Mouse (Mus musculus): Measurements from ENCODE around the gene Zp2. TPM values are rescaled to one million over a fixed set of nuclear protein-coding genes. Genes with fewer than 3 reads are reported as not detected.

The Zp2 gene
- polyA plus RNA-seq, 1 experiment from 2014 or later: not detected

DNA sequence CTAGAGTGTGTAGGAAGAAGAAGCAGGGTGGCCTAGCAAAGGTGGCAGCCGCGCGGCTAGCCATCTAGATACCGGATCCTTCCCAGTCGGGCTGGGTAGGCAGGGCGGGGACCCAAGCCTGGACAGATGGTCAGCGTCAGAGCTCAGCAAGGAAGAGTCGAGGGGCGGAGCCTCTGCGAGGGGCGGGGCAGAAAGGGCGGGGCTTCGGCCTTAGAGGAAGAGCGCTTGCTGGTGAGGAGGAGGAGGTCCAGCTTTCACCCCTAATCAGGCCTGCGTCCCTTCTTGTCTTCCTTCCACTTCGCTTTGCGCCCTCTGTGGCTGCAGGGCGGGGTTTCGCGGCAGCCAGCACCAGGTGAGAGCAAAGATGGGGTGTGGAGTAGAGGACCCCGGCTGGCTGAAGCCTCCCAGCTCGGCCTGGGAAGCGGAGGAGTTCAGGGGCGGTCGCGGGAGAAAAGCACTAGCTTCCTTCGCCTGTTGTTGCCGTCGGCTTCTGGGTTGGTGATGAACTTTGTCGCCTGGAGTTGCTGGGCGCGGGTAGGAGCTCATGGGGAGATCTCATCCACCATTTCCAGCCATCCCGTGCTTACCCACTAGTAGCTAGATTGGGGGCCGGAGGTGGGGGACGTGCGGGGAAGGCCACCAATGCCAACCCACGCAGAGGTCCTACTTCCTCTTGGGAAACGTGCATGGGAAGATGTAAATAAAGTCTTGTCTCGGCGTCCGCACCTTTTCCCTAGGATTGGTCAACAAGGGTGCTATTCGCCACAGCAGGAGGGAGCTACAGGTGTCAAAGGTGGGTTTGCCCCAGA lies 42.7 kb downstream of the Zp2 start, which contains the start of gene Tmem159:
Gene Tmem159 (plus strand): TSS at position 190 of the 809 bp plus-strand sequence.
- H3K9ac ChIP-seq (ENCODE audit: low read length): peak within 1 kb of the TSS; percentile 65
- WGBS: under 1% methylated on average over 42 of the region's 42 CpGs
- H3K27ac ChIP-seq (replicated peaks; ENCODE audit: low read depth, low read length): no peak within 1 kb of the TSS
- peak within 1 kb of the TSS; percentile 69 for H3K4me2 ChIP-seq (ENCODE audit: low read depth, severe bottlenecking)
- peak; percentile 91 for ATAC-seq (ENCODE audit: insufficient number of reproducible peaks, low FRiP score, low TSS enrichment, low read depth)
- peak; percentile 88 for DNase-seq (ENCODE audit: low spot score)
- H3K4me1 ChIP-seq (ENCODE audit: control insufficient read depth, insufficient read depth, low read length): no peaks in the 10 kb centered on the region
- H3K4me3 ChIP-seq (ENCODE audit: low read depth, low read length): peak within 1 kb of the TSS; percentile 57
- no peaks in the 10 kb centered on the region for H3K9me3 ChIP-seq (ENCODE audit: control insufficient read depth, low read length)
- H3K27me3 ChIP-seq (ENCODE audit: control insufficient read depth, insufficient read depth, low read length): no peaks in the 10 kb centered on the region
- H3K36me3 ChIP-seq (ENCODE audit: control insufficient read depth, insufficient read depth, low read length): no peaks in the 10 kb centered on the region

DNA sequence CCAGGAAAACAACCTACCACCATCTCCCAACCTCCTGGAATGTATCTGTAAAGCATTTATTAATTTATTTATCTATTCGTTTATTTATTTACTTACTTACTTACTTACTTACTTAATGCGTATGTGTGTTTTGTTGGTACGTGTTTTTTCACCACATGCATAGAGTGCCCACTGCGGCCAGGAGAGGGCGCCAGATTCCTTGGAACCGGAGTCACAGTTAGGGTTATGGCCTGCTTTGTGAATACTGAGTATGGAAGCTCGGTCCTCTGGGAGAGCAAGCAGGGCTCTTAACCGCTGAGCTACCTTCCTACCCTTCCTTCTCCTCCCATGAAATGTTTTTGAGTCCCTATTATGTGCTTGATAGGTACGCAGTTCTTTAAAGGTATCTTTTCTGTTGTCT lies 46.7 kb downstream of the Zp2 start:
- no peak for ATAC-seq (ENCODE audit: insufficient number of reproducible peaks, low FRiP score, low TSS enrichment, low read depth)
- no peak overlapping the region for H3K4me3 ChIP-seq (ENCODE audit: low read depth, low read length)
- 23% methylated on average over 9 of the region's 9 CpGs for WGBS
- H3K27me3 ChIP-seq (ENCODE audit: control insufficient read depth, insufficient read depth, low read length): no peaks in the 10 kb centered on the region
- no peak overlapping the region for H3K4me2 ChIP-seq (ENCODE audit: low read depth, severe bottlenecking)
- H3K27ac ChIP-seq (replicated peaks; ENCODE audit: low read depth, low read length): no peak overlapping the region
- H3K36me3 ChIP-seq (ENCODE audit: control insufficient read depth, insufficient read depth, low read length): no peaks in the 10 kb centered on the region
- H3K9ac ChIP-seq (ENCODE audit: low read length): no peak overlapping the region
- H3K4me1 ChIP-seq (ENCODE audit: control insufficient read depth, insufficient read depth, low read length): no peaks in the 10 kb centered on the region
- DNase-seq (ENCODE audit: low spot score): peak; percentile 80
- no peaks in the 10 kb centered on the region for H3K9me3 ChIP-seq (ENCODE audit: control insufficient read depth, low read length)

- ATAC-seq (ENCODE audit: insufficient number of reproducible peaks, low FRiP score, low TSS enrichment, low read depth) (0 out of 2 replicates have a peak, but pooled peaks have one; percentile 45), DNase-seq (ENCODE audit: low spot score) (peak; percentile 72)
- Histone ChIP-seq H3K36me3 (ENCODE audit: control insufficient read depth, insufficient read depth, low read length) (no peaks in the 10 kb centered on the region), H3K4me2 (ENCODE audit: low read depth, severe bottlenecking) (no peak overlapping the region), H3K4me3 (ENCODE audit: low read depth, low read length) (no peak overlapping the region), H3K9me3 (ENCODE audit: control insufficient read depth, low read length) (no peaks in the 10 kb centered on the region), H3K4me1 (ENCODE audit: control insufficient read depth, insufficient read depth, low read length) (no peaks in the 10 kb centered on the region), H3K27ac (replicated peaks; ENCODE audit: low read depth, low read length) (no peak overlapping the region), H3K9ac (ENCODE audit: low read length) (no peak overlapping the region), H3K27me3 (ENCODE audit: control insufficient read depth, insufficient read depth, low read length) (no peaks in the 10 kb centered on the region)
- WGBS: 9% methylated on average over 7 of the region's 7 CpGs
Observed at GRCm38 (mm10) chr7:120097845-120098244, 47.2 kb downstream of the Zp2 start.

GRCm38 (mm10) chr7:120095180-120095579 lies 49.9 kb downstream of the Zp2 start, which contains the start of gene Dnah3:
Gene Dnah3, minus strand, starts transcription at chr7:120095280.
- Histone ChIP-seq H3K4me1 (ENCODE audit: control insufficient read depth, insufficient read depth, low read length) (no peaks in the 10 kb centered on the region), H3K36me3 (ENCODE audit: control insufficient read depth, insufficient read depth, low read length) (no peaks in the 10 kb centered on the region), H3K4me3 (ENCODE audit: low read depth, low read length) (no peak within 1 kb of the TSS), H3K27ac (replicated peaks; ENCODE audit: low read depth, low read length) (no peak within 1 kb of the TSS), H3K9ac (ENCODE audit: low read length) (no peak within 1 kb of the TSS), H3K27me3 (ENCODE audit: control insufficient read depth, insufficient read depth, low read length) (no peaks in the 10 kb centered on the region), H3K9me3 (ENCODE audit: control insufficient read depth, low read length) (no peaks in the 10 kb centered on the region), H3K4me2 (ENCODE audit: low read depth, severe bottlenecking) (no peak within 1 kb of the TSS)
- no peak for ATAC-seq (ENCODE audit: insufficient number of reproducible peaks, low FRiP score, low TSS enrichment, low read depth)
- DNase-seq (ENCODE audit: low spot score): no peak
- 91% methylated on average over 6 of the region's 6 CpGs for WGBS

DNA sequence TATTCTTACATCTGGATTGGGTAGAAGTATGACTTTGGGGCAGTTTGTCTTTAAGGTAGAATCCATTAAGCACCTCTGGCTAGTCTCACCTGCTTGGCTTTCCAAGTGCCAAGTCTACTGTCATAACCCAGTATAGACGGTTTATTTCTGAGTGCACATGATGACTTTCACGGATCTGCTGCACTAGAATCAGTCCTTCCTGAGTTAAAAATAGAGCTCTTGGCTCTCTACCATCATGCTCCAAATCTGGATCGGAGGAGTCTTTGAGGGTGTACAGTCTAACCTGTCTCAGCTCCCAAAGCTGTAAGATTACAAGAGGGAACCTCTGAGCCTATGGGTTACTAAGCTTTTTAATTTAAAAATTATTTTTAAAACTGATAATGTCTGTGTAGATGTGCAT lies 50.9 kb downstream of the Zp2 start:
- H3K9me3 ChIP-seq (ENCODE audit: control insufficient read depth, low read length): no peaks in the 10 kb centered on the region
- no peaks in the 10 kb centered on the region for H3K27me3 ChIP-seq (ENCODE audit: control insufficient read depth, insufficient read depth, low read length)
- H3K36me3 ChIP-seq (ENCODE audit: control insufficient read depth, insufficient read depth, low read length): no peaks in the 10 kb centered on the region
- ATAC-seq (ENCODE audit: insufficient number of reproducible peaks, low FRiP score, low TSS enrichment, low read depth) (no peak), DNase-seq (ENCODE audit: low spot score) (no peak)
- no peaks in the 10 kb centered on the region for H3K4me1 ChIP-seq (ENCODE audit: control insufficient read depth, insufficient read depth, low read length)
- no peak overlapping the region for H3K9ac ChIP-seq (ENCODE audit: low read length)
- no peak overlapping the region for H3K4me2 ChIP-seq (ENCODE audit: low read depth, severe bottlenecking)
- 91% methylated on average over 3 of the region's 3 CpGs for WGBS
- H3K4me3 ChIP-seq (ENCODE audit: low read depth, low read length): no peak overlapping the region
- no peak overlapping the region for H3K27ac ChIP-seq (replicated peaks; ENCODE audit: low read depth, low read length)

DNA sequence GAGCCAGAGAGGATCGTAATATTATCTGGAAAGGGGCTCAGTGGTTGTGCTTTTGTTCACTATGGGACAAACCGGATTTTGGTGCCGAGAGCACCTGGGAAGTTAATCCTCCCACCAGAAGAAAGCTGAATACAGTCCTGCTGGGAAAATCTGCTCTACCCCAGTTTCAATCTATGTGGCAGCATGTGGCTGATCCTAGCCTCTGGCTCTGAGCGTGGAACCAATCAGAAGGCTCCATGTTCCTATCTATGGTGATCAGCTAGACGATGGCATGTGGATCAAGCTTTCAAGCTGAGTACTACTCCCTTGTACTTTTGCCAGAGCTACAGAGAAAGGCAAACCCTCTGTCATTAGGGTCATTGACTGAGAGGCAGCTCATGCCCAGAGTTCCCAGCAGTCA lies 52.1 kb downstream of the Zp2 start:
- Histone ChIP-seq H3K27ac (replicated peaks; ENCODE audit: low read depth, low read length) (no peak overlapping the region), H3K9ac (ENCODE audit: low read length) (no peak overlapping the region), H3K9me3 (ENCODE audit: control insufficient read depth, low read length) (no peaks in the 10 kb centered on the region), H3K27me3 (ENCODE audit: control insufficient read depth, insufficient read depth, low read length) (no peaks in the 10 kb centered on the region), H3K4me1 (ENCODE audit: control insufficient read depth, insufficient read depth, low read length) (no peaks in the 10 kb centered on the region), H3K4me3 (ENCODE audit: low read depth, low read length) (no peak overlapping the region), H3K36me3 (ENCODE audit: control insufficient read depth, insufficient read depth, low read length) (no peaks in the 10 kb centered on the region), H3K4me2 (ENCODE audit: low read depth, severe bottlenecking) (no peak overlapping the region)
- DNase-seq (ENCODE audit: low spot score) (no peak), ATAC-seq (ENCODE audit: insufficient number of reproducible peaks, low FRiP score, low TSS enrichment, low read depth) (no peak)
- 35% methylated on average over 5 of the region's 5 CpGs for WGBS

DNA sequence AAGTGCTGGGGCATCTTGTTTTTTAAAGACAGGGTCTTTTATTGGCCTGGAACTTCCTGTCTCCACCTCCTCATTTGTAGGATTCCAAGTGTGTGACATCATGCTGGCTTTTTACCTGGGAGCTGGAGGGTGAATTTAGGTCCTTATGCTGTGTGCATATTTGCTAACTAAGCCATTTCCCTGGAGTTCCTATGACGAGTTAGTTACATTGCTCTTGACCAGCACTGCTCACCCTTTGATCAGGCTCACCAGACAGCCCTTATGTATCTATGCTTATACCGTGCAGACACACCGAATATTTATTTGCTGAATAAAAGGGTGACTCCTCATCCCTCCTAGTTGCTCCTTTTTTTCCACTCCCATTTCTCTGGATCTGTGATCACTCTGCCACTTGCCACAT lies 64.9 kb downstream of the Zp2 start:
- H3K27me3 ChIP-seq (ENCODE audit: control insufficient read depth, insufficient read depth, low read length): no peaks in the 10 kb centered on the region
- WGBS: 59% methylated on average over 3 of the region's 3 CpGs
- no peak overlapping the region for H3K4me2 ChIP-seq (ENCODE audit: low read depth, severe bottlenecking)
- no peaks in the 10 kb centered on the region for H3K4me1 ChIP-seq (ENCODE audit: control insufficient read depth, insufficient read depth, low read length)
- no peak overlapping the region for H3K9ac ChIP-seq (ENCODE audit: low read length)
- H3K4me3 ChIP-seq (ENCODE audit: low read depth, low read length): no peak overlapping the region
- no peaks in the 10 kb centered on the region for H3K36me3 ChIP-seq (ENCODE audit: control insufficient read depth, insufficient read depth, low read length)
- H3K9me3 ChIP-seq (ENCODE audit: control insufficient read depth, low read length): no peaks in the 10 kb centered on the region
- no peak for DNase-seq (ENCODE audit: low spot score)
- H3K27ac ChIP-seq (replicated peaks; ENCODE audit: low read depth, low read length): no peak overlapping the region
- ATAC-seq (ENCODE audit: insufficient number of reproducible peaks, low FRiP score, low TSS enrichment, low read depth): no peak

Data from limb, embryonic 11.5 days (tissue).